Mouse (Mus musculus) limb, embryonic 11.5 days (tissue): ENCODE measurements at regions not wholly inside any gene's neighbourhood (a gene's known extent, or its start where the extent isn't known, plus 50 kb on each side); places are given as distances from the start of the nearest gene placed in this dataset.

Experiments
- ATAC-seq: fragments of 200-750 bp; cut with Nextera tagmentation; 2 replicates; pipeline ENCODE4 v1.8.0; 2017; ENCODE audit warnings: low read depth; ENCODE audit not compliant: insufficient number of reproducible peaks, low FRiP score, low TSS enrichment
- DNase-seq: peaks from one replicate; pipeline ENCODE4 v3.0.0-alpha.2; 2015; ENCODE audit warnings: low spot score
- H3K27ac ChIP-seq: fragments of 300-500 bp; sonication (generic); replicated peaks from 2 replicates; pipeline ENCODE4 v1.5.1; 2014; ENCODE audit warnings: low read depth, mild to moderate bottlenecking, low read length
- H3K27me3 ChIP-seq: fragments of 300-500 bp; sonication (generic); 2 replicates; pipeline ENCODE4 v1.6.1; 2014; ENCODE audit warnings: mild to moderate bottlenecking, low read length, mixed read lengths; ENCODE audit not compliant: control insufficient read depth, insufficient read depth
- H3K36me3 ChIP-seq: fragments of 300-500 bp; sonication (generic); 2 replicates; pipeline ENCODE4 v1.6.1; 2014; ENCODE audit warnings: mild to moderate bottlenecking, low read length, moderate library complexity, mixed read lengths; ENCODE audit not compliant: control insufficient read depth, insufficient read depth
- H3K4me1 ChIP-seq: fragments of 300-500 bp; sonication (generic); 2 replicates; pipeline ENCODE4 v1.6.1; 2014; ENCODE audit warnings: low read length, mixed read lengths; ENCODE audit not compliant: control insufficient read depth, insufficient read depth
- H3K4me2 ChIP-seq: fragments of 300-500 bp; sonication (generic); 2 replicates; pipeline ENCODE4 v1.6.1; 2014; ENCODE audit warnings: low read depth, mild to moderate bottlenecking, moderate library complexity; ENCODE audit not compliant: severe bottlenecking
- H3K4me3 ChIP-seq: fragments of 300-500 bp; sonication (generic); 2 replicates; pipeline ENCODE4 v1.5.1; 2014; ENCODE audit warnings: low read depth, low read length
- H3K9ac ChIP-seq: fragments of 300-500 bp; sonication (generic); 2 replicates; pipeline ENCODE4 v1.6.1; 2014; ENCODE audit warnings: mild to moderate bottlenecking, low read length
- H3K9me3 ChIP-seq: fragments of 300-500 bp; sonication (generic); 2 replicates; pipeline ENCODE4 v1.6.1; 2016; ENCODE audit warnings: low read length; ENCODE audit not compliant: control insufficient read depth
- WGBS: fragments of 180-500 bp; shearing (Covaris S2); extraction: QIAGEN DNeasy Blood & Tissue Kit; methylation state at CpG from one replicate; pipeline ENCODE4 v1.1.7; 2014; 5-methylcytosine and 5-hydroxymethylcytosine counted together

- Histone ChIP-seq H3K27me3 (no peaks in the 10 kb centered on the region), H3K4me3 (no peak overlapping the region), H3K9ac (no peak overlapping the region), H3K36me3 (no peaks in the 10 kb centered on the region), H3K27ac (no peak overlapping the region), H3K4me1 (no peaks in the 10 kb centered on the region), H3K9me3 (no peaks in the 10 kb centered on the region), H3K4me2 (no peak overlapping the region)
- ATAC-seq (no peak), DNase-seq (no peak)
- WGBS, result 58% methylated on average over 5 of the region's 5 CpGs
These were observed 83.7 kb upstream of the Zfp804b start for GRCm38 (mm10) chr5:7428291-7428690.

GRCm38 (mm10) chr5:7436461-7436860 lies 91.9 kb upstream of the Zfp804b start:
- DNase-seq (no peak), ATAC-seq (no peak)
- Histone ChIP-seq H3K4me3 (no peak overlapping the region), H3K27ac (no peak overlapping the region), H3K4me1 (no peaks in the 10 kb centered on the region), H3K4me2 (no peak overlapping the region), H3K9ac (no peak overlapping the region), H3K36me3 (no peaks in the 10 kb centered on the region), H3K27me3 (no peaks in the 10 kb centered on the region), H3K9me3 (no peaks in the 10 kb centered on the region)
- 60% methylated on average over 2 of the region's 2 CpGs for WGBS

- H3K4me1 ChIP-seq, result no peaks in the 10 kb centered on the region
- H3K9me3 ChIP-seq, result no peaks in the 10 kb centered on the region
- DNase-seq (no peak), ATAC-seq (no peak)
- no peak overlapping the region for H3K4me2 ChIP-seq
- no peak overlapping the region for H3K4me3 ChIP-seq
- no peak overlapping the region for H3K9ac ChIP-seq
- no peaks in the 10 kb centered on the region for H3K27me3 ChIP-seq
- H3K36me3 ChIP-seq, result no peaks in the 10 kb centered on the region
- 87% methylated on average over 2 of the region's 2 CpGs for WGBS
- H3K27ac ChIP-seq, result no peak overlapping the region
These were observed 103.4 kb upstream of the Zfp804b start for GRCm38 (mm10) chr5:7448001-7448400.

- WGBS, result 100% methylated on average over 1 of the region's 1 CpGs
- DNase-seq (no peak), ATAC-seq (no peak)
- H3K4me1 ChIP-seq, result no peaks in the 10 kb centered on the region
- no peak overlapping the region for H3K4me3 ChIP-seq
- no peaks in the 10 kb centered on the region for H3K27me3 ChIP-seq
- no peak overlapping the region for H3K9ac ChIP-seq
- no peaks in the 10 kb centered on the region for H3K36me3 ChIP-seq
- H3K9me3 ChIP-seq, result no peaks in the 10 kb centered on the region
- H3K27ac ChIP-seq, result no peak overlapping the region
- no peak overlapping the region for H3K4me2 ChIP-seq
These were observed 110.3 kb upstream of the Zfp804b start for GRCm38 (mm10) chr5:7454896-7455295.

GRCm38 (mm10) chr5:7457102-7457501 lies 112.5 kb upstream of the Zfp804b start:
- no peak for ATAC-seq
- DNase-seq, result no peak
- Histone ChIP-seq H3K4me1 (no peaks in the 10 kb centered on the region), H3K9ac (no peak overlapping the region), H3K36me3 (no peaks in the 10 kb centered on the region), H3K4me3 (no peak overlapping the region), H3K27ac (no peak overlapping the region), H3K9me3 (no peaks in the 10 kb centered on the region), H3K27me3 (no peaks in the 10 kb centered on the region), H3K4me2 (no peak overlapping the region)
- WGBS, result 71% methylated on average over 3 of the region's 3 CpGs

- ATAC-seq, result no peak
- Histone ChIP-seq H3K4me2 (no peak overlapping the region), H3K9me3 (no peaks in the 10 kb centered on the region), H3K36me3 (no peaks in the 10 kb centered on the region), H3K9ac (no peak overlapping the region), H3K4me1 (no peaks in the 10 kb centered on the region), H3K27me3 (no peaks in the 10 kb centered on the region), H3K27ac (no peak overlapping the region), H3K4me3 (no peak overlapping the region)
- 68% methylated on average over 2 of the region's 2 CpGs for WGBS
- DNase-seq, result no peak
These were observed 144.6 kb upstream of the Zfp804b start for GRCm38 (mm10) chr5:7489150-7489549.

- 79% methylated on average over 3 of the region's 3 CpGs for WGBS
- ATAC-seq, result no peak
These were observed 145.0 kb upstream of the Zfp804b start for GRCm38 (mm10) chr5:7489602-7490001.

GRCm38 (mm10) chr5:7517520-7518181 lies 173.1 kb upstream of the Zfp804b start:
- H3K27me3 ChIP-seq, result no peaks in the 10 kb centered on the region
- H3K4me2 ChIP-seq, result no peak overlapping the region
- no peak for DNase-seq
- H3K9ac ChIP-seq, result no peak overlapping the region
- H3K9me3 ChIP-seq, result no peaks in the 10 kb centered on the region
- no peak for ATAC-seq
- H3K27ac ChIP-seq, result no peak overlapping the region
- no peak overlapping the region for H3K4me3 ChIP-seq
- no peaks in the 10 kb centered on the region for H3K36me3 ChIP-seq
- H3K4me1 ChIP-seq, result no peaks in the 10 kb centered on the region
- 47% methylated on average over 3 of the region's 3 CpGs for whole genome bisulfite sequencing

More at GRCm38 (mm10) chr5:7489602-7490001, 145.0 kb upstream of the Zfp804b start:
- no peak overlapping the region for H3K9ac ChIP-seq
- H3K27ac ChIP-seq, result no peak overlapping the region
- no peak overlapping the region for H3K4me2 ChIP-seq
- H3K4me3 ChIP-seq, result no peak overlapping the region
- no peaks in the 10 kb centered on the region for H3K9me3 ChIP-seq
- H3K27me3 ChIP-seq, result no peaks in the 10 kb centered on the region
- DNase-seq, result no peak
- no peaks in the 10 kb centered on the region for H3K36me3 ChIP-seq
- no peaks in the 10 kb centered on the region for H3K4me1 ChIP-seq

GRCm38 (mm10) chr5:7532686-7533199 lies 188.2 kb upstream of the Zfp804b start:
- no peak overlapping the region for H3K27ac ChIP-seq
- no peaks in the 10 kb centered on the region for H3K27me3 ChIP-seq
- no peaks in the 10 kb centered on the region for H3K4me1 ChIP-seq
- H3K36me3 ChIP-seq, result no peaks in the 10 kb centered on the region
- no peak overlapping the region for H3K4me2 ChIP-seq
- DNase-seq (no peak), ATAC-seq (no peak)
- no peak overlapping the region for H3K9ac ChIP-seq
- WGBS, result 100% methylated on average over 1 of the region's 1 CpGs
- H3K9me3 ChIP-seq, result no peaks in the 10 kb centered on the region
- H3K4me3 ChIP-seq, result no peak overlapping the region
